Mouse (Mus musculus): Measurements from ENCODE around the gene Gyg.
A peak's percentile ranks its signal among the peaks of the same experiment; 100 is the strongest.

Gyg gene

DNA sequence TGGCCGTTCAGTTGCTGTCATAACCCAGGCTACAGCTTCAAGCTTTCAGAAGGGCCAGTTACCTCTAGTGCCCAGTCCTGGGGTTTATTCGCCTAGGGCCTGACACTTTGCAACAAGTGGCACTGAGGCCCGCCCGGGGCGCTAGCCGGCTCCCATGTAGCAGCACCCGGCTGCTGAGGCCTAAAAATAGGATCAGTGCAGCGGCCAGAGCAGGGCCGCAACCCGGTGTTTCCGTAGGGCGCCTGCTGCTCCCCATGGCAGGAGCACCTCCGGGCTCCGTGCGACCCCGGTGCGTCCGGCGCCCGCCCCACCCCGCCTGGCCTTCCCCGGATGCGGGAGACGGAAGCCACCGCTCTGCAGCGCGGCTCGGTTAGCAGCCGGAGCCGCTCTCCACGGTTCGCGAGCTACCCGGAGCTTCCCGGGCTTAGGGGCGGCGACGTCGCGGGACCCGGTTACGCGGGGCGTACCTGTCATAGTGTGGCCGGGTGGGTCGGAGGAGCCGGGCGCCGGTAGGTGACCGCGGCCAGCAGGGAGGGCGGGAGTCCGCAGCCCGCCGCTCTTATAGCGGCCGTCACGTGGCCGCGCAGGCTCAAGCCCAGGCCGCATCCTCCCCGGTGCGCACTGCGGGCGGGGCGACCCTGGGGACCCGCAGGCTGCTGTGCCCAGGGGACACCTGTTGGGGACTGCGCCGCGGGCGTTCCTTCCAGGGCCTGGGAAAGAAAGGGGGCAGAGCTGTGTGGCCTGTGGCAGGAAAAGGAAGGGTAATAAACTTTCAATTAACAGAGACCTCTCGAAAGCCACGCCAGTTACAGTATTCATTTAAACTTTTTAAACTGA, at the start of gene Gyg:
Gyg (minus strand) TSS at position 787 of the 837 bp plus-strand sequence.
- DNase-seq = peak; percentile 79 to 80

DNA sequence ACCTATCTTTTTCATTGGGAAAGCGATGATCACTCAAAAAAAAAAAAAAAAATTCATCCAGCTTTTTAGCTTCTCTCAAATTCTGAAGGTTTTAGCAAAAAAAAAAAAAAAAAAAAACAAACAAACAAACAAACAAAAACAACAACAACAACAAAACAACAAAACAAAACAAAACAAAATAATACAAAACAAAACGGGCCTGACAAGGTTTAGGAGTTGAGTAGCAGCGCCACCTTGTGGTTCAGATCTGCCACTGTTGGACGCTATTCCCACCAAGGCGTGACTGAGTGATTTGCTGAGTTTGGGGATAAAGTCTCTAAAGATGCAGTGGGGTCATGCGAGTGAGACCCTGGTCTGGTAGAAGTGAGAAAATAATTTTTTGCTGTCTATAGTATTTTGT, 43.8 kb upstream of the Gyg start:
- DNase-seq = peak; percentile 41 to 52

- DNase-seq = no peak
Measured at GRCm38 (mm10) chr3:20197878-20198277, 42.8 kb upstream of the Gyg start.

GRCm38 (mm10) chr3:20188976-20189675, 34.0 kb upstream of the Gyg start:
- no peak for DNase-seq

DNA sequence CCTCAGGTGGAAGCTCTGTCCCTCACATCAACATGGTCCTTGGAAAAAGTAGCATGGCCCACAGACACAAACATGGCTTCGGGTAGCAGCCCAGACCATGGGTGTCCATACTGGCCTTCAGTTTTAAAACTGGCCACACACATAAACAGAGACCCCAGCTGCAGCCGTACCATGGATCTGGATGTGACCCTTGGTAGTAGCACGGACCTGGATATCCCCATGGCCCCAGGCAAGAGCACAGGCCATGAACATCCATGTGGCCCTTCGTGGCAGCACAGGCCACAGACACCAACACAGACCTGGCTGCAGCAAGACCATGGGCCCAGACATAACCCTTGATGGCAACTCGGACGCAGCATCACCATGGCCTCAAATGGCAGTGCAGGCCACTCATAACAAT, 17.3 kb upstream of the Gyg start:
- no peak for DNase-seq

DNA sequence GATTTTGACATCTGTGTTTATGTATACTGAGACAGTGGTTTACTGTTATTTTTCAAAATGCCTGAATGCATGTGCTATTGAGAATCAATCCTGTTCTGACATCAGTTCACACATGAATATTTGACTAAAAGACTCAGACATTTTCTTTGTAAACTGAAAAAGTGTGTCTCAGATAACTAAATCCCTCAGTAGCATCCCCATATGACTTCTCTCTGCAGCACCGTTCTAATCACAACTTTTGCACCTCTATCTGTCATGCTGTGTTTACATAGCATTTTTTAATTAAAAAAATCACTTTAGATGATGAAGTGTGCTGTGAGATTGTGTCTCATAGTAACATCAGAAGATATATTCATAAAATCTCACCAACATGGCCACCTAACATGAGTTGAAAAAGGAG, 12.4 kb upstream of the Gyg start:
- DNase-seq = no peak

- no peak for DNase-seq
Measured at GRCm38 (mm10) chr3:20155476-20155875, 359 bp upstream of the Gyg start.

DNA sequence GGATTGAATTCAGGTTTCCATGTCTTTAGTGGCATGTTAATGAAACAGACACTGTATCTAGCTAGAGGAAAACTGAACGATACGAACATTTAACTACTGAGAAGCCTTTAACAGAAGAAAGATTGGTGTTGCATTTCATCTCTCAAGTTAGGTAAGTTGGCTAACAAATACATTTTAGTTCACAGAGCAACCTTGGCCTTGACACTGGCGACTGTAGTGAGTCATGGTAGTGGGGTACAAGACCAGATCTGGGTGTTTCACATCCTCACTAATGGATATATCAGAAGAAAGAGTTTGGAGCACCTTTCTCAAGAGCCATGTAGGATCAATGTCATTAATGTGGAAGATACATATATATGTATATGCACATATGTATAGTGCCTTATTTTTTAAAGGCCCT, 3.5 kb downstream of the Gyg start:
- no peak for DNase-seq

GRCm38 (mm10) chr3:20150511-20150910, 4.6 kb downstream of the Gyg start:
- no peak for DNase-seq

DNA sequence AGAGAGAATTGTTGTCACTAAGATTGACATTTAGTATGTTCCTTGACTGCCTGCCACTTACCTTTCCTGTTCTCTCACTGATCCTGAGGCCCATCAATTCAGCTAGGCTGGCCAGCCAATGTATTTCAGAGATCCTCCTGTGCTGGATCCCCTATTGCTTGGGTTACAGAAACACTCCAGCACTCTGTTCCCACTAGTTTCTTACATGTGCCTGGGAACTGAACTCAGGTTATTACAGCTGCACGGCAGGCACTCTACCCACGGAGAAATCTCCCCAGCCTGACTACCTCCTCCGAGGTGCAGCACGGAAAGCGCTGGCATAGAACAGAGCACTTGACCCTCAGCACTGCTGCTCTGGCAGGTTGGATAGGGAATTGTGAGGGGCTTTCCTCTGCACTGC, 7.5 kb downstream of the Gyg start:
- DNase-seq = no peak

GRCm38 (mm10) chr3:20146884-20147395, 8.2 kb downstream of the Gyg start:
- DNase-seq = no peak

DNA sequence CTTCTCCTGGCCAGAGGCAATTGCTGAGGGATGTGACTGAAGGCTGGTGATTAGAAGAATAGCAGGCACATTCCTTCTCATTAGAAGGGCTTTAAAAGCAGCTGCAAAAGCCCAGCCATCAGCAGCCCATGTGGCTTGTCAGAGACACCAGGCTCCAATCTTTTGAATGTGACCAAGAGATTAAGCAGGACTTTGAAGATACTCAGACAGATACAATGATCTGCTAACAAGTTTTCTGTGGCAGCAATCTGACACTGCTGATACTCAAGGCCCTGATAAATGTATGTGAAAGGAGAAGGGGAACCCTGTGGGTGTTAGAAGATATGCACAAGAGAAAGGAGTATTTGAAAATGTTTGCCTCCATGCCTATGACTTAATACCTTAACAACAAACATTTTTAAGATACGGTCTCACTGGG, 9.4 kb downstream of the Gyg start:
- no peak for DNase-seq

- DNase-seq = no peak
Measured at GRCm38 (mm10) chr3:20144401-20144800, 10.7 kb downstream of the Gyg start.

- no peak for DNase-seq
Measured at GRCm38 (mm10) chr3:20143726-20144125, 11.4 kb downstream of the Gyg start.

DNA sequence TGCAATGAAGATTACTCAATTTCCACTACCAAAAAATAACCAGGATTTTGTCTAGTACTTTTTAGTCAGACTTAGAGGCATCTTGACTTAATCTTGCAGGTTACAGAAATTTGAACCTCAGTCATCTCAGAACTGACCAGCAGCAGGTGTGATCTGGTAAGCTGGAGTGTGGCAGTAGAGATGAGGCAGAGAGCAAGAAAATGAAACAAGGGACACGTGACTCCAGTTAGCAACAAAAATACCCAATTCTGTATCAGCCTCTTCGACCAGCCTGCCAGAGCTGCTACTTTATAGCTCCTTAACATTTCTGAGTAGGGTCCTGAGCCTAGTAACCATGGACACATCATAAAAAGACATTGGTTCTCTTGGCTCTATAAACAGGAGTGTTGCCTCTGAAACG, 12.5 kb downstream of the Gyg start:
- no peak for DNase-seq

- peak in 1 of 2 experiments; percentile 59 for DNase-seq
Measured at GRCm38 (mm10) chr3:20142101-20142500, 13.0 kb downstream of the Gyg start.

- DNase-seq = no peak
Measured at GRCm38 (mm10) chr3:20141679-20142078, 13.4 kb downstream of the Gyg start.

- DNase-seq = no peak
Measured at GRCm38 (mm10) chr3:20141240-20141639, 13.9 kb downstream of the Gyg start.

DNA sequence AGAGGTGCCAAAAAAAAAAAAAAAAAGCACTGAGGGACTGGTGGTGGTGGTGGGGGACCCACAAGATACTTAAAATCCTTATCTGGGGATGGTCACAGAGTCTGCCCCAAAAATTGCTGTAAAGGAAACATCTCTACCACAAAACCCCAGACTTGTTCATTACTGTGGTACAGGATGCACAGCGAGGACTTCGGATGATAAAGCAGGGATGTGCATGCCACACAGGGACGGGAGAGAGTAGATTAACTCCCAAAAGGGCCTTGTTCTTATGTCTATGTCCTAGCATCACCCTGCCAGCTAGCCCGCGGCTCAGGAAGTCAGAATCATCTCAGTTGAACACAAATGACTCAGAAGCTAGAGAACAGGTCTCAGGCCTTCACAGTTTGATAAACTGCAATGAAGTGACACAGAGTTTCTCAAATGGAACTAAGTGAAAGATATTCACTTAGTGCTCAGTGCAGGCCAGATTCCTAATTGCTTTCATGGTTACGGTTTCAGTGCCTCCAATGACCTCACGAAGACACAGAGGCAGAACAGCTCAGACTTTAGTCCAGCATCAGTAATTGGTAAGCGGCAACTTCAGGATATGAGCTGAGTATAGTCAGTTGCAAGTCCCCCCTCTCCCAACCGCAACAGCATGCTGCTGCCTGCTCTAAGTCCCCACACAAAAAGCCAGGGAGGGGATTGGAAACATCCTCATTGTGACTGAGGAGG, 18.1 kb downstream of the Gyg start:
- no peak for DNase-seq

- DNase-seq = no peak
Measured at GRCm38 (mm10) chr3:20134545-20134944, 20.6 kb downstream of the Gyg start.

GRCm38 (mm10) chr3:20133745-20134144, 21.4 kb downstream of the Gyg start:
- no peak for DNase-seq

DNA sequence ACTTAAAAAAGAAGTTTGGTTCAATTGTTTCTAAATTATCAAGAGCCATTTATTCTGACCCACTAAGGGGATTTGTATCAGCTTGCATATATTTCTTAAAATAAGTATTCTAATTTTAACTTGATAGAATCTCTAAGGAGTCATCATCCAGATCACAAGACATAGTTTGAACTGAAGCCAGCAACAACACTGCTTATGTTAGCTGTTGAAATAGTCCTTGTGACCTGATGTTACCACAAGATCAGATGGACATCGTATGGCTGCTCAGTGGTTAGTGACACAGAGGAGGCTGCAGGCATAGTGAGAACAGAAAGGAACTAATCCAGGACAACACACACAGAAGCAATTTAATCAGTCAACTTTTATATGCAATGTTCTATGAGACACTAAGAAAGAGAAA, 22.4 kb downstream of the Gyg start:
- DNase-seq = no peak

GRCm38 (mm10) chr3:20131350-20131720, 23.8 kb downstream of the Gyg start:
- DNase-seq = no peak

Measured in thymus, postnatal 36 days (tissue).